Mouse (Mus musculus): ENCODE results near the gene Dlx6. TPM values are rescaled to one million over a fixed set of nuclear protein-coding genes. Genes with fewer than 3 reads are reported as not detected.
A peak's percentile ranks its signal among the peaks of the same experiment; 100 is the strongest.

Gene Dlx6
- polyA plus RNA-seq, 1 experiment from 2014 or later, result 4.4 TPM

DNA sequence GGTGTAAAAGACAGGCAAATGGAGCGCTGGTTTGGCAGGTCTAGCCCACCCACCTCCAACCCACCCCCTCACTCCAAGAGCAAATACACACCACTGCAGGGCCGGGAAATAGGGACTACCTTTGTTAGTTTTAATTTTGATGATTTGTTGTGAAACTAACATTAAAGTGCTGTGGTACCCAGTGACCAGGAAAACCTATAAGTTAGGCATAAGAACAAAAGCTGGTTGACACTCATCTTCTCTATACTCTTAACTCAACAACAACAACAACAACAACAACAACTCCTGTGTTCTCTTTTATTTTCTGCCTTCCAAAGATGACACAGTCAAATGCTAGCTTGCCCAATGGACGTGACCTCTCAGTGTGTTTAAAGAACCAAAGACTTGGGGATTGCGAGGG, 6.3 kb upstream of the Dlx6 start:
- peaks cover 61% of the 10 kb centered on the region for H3K27me3 ChIP-seq (replicated peaks; ENCODE audit: control insufficient read depth, insufficient read depth, low read length)
- WGBS, result under 1% methylated on average over 4 of the region's 4 CpGs
- peak overlapping the region; percentile 85 for H3K27ac ChIP-seq (ENCODE audit: low read depth, low read length)
- H3K4me2 ChIP-seq (ENCODE audit: low read length), result peak overlapping the region; percentile 65
- H3K36me3 ChIP-seq (ENCODE audit: control insufficient read depth, insufficient read depth, low read length), result no peaks in the 10 kb centered on the region
- H3K4me3 ChIP-seq (ENCODE audit: low read depth, low read length), result peak overlapping the region; percentile 32
- no peaks in the 10 kb centered on the region for H3K9me3 ChIP-seq (replicated peaks; ENCODE audit: control insufficient read depth, low read length)
- H3K4me1 ChIP-seq (ENCODE audit: control insufficient read depth, insufficient read depth, low read length), result no peaks in the 10 kb centered on the region; the same call in 1 of the 2 replicates
- H3K9ac ChIP-seq (ENCODE audit: low read length), result peak overlapping the region; percentile 68
- no peak for ATAC-seq
- no peak for DNase-seq (ENCODE audit: low spot score)

- peak overlapping the region; percentile 97 for H3K27ac ChIP-seq (ENCODE audit: low read depth, low read length)
- no peaks in the 10 kb centered on the region for H3K36me3 ChIP-seq (ENCODE audit: control insufficient read depth, insufficient read depth, low read length)
- H3K9ac ChIP-seq (ENCODE audit: low read length), result peak overlapping the region; percentile 74
- H3K9me3 ChIP-seq (replicated peaks; ENCODE audit: control insufficient read depth, low read length), result no peaks in the 10 kb centered on the region
- 13% methylated on average over 2 of the region's 2 CpGs for WGBS
- peaks cover 59% of the 10 kb centered on the region for H3K27me3 ChIP-seq (replicated peaks; ENCODE audit: control insufficient read depth, insufficient read depth, low read length)
- H3K4me3 ChIP-seq (ENCODE audit: low read depth, low read length), result peak overlapping the region; percentile 38
- no peak for DNase-seq (ENCODE audit: low spot score)
- no peak for ATAC-seq
- no peaks in the 10 kb centered on the region; the same call in 1 of the 2 replicates for H3K4me1 ChIP-seq (ENCODE audit: control insufficient read depth, insufficient read depth, low read length)
- H3K4me2 ChIP-seq (ENCODE audit: low read length), result peak overlapping the region; percentile 65
Observed at GRCm38 (mm10) chr6:6857766-6858165, 5.4 kb upstream of the Dlx6 start.

DNA sequence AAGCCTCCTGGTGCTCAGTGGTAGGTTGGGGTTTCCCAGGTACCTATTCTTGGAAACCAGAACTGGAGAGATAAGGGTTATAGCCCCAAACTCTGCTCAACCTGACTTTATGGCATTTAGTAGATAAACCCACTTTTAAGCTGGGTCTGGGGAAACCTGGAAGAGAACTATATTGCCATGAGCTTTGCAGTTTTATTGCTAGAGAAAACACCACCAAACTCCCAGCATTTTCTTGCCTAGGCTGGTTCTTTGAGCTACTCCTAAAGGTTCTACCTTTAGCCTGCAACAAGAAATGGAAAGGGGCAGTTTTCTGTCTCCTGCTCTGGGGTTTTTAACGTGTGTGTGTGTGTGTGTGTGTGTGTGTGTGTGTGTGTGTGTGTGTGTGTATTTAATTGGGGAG, 4.6 kb upstream of the Dlx6 start:
- Histone ChIP-seq H3K27me3 (replicated peaks; ENCODE audit: control insufficient read depth, insufficient read depth, low read length) (peaks cover 56% of the 10 kb centered on the region), H3K9me3 (replicated peaks; ENCODE audit: control insufficient read depth, low read length) (no peaks in the 10 kb centered on the region), H3K4me3 (ENCODE audit: low read depth, low read length) (peak overlapping the region; percentile 38), H3K9ac (ENCODE audit: low read length) (peak overlapping the region; percentile 74), H3K4me1 (ENCODE audit: control insufficient read depth, insufficient read depth, low read length) (no peaks in the 10 kb centered on the region; the same call in 1 of the 2 replicates), H3K4me2 (ENCODE audit: low read length) (peak overlapping the region; percentile 65), H3K27ac (ENCODE audit: low read depth, low read length) (peak overlapping the region; percentile 97), H3K36me3 (ENCODE audit: control insufficient read depth, insufficient read depth, low read length) (no peaks in the 10 kb centered on the region)
- WGBS, result 0% methylated on average over 1 of the region's 1 CpGs
- no peak for ATAC-seq
- no peak for DNase-seq (ENCODE audit: low spot score)

GRCm38 (mm10) chr6:6859111-6859949, 3.8 kb upstream of the Dlx6 start:
- peak overlapping the region; percentile 97 for H3K27ac ChIP-seq (ENCODE audit: low read depth, low read length)
- WGBS, result 2% methylated on average over 19 of the region's 19 CpGs
- ATAC-seq (no peak), DNase-seq (ENCODE audit: low spot score) (no peak)
- peak overlapping the region; percentile 74 for H3K9ac ChIP-seq (ENCODE audit: low read length)
- peak overlapping the region; percentile 65 for H3K4me2 ChIP-seq (ENCODE audit: low read length)
- H3K4me3 ChIP-seq (ENCODE audit: low read depth, low read length), result peak overlapping the region; percentile 38
- no peaks in the 10 kb centered on the region for H3K9me3 ChIP-seq (replicated peaks; ENCODE audit: control insufficient read depth, low read length)
- H3K4me1 ChIP-seq (ENCODE audit: control insufficient read depth, insufficient read depth, low read length), result no peaks in the 10 kb centered on the region; the same call in 1 of the 2 replicates
- H3K36me3 ChIP-seq (ENCODE audit: control insufficient read depth, insufficient read depth, low read length), result no peaks in the 10 kb centered on the region
- H3K27me3 ChIP-seq (replicated peaks; ENCODE audit: control insufficient read depth, insufficient read depth, low read length), result peaks cover 55% of the 10 kb centered on the region

DNA sequence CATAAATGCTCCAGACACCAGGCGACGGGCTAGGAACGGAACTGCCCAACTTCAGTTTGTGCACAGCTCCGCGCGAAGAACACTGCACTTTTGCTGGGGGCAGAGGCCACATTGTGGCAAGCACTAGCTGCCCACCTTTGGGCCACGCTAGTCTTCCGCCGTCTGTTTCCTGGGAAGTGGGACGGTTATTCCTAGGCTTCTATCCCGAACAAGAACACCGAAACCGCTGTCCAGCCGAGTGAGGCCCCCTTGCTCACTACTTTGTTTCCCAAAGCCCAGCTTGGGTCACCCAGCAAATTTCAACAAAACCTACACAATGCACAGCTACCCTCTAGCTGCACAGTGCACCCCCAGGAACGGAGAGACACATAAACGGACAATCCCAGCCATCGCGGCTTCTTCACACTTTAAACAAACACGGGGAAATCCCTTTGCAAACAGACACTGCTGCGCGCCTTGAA, 3.2 kb upstream of the Dlx6 start:
- WGBS, result under 1% methylated on average over 21 of the region's 21 CpGs
- Histone ChIP-seq H3K9ac (ENCODE audit: low read length) (peak overlapping the region; percentile 74), H3K36me3 (ENCODE audit: control insufficient read depth, insufficient read depth, low read length) (no peaks in the 10 kb centered on the region), H3K27ac (ENCODE audit: low read depth, low read length) (peak overlapping the region; percentile 97), H3K4me3 (ENCODE audit: low read depth, low read length) (peak overlapping the region; percentile 38), H3K4me2 (ENCODE audit: low read length) (peak overlapping the region; percentile 65), H3K9me3 (replicated peaks; ENCODE audit: control insufficient read depth, low read length) (no peaks in the 10 kb centered on the region), H3K4me1 (ENCODE audit: control insufficient read depth, insufficient read depth, low read length) (no peaks in the 10 kb centered on the region; the same call in 1 of the 2 replicates), H3K27me3 (replicated peaks; ENCODE audit: control insufficient read depth, insufficient read depth, low read length) (peaks cover 49% of the 10 kb centered on the region)
- no peak for DNase-seq (ENCODE audit: low spot score)
- no peak for ATAC-seq

DNA sequence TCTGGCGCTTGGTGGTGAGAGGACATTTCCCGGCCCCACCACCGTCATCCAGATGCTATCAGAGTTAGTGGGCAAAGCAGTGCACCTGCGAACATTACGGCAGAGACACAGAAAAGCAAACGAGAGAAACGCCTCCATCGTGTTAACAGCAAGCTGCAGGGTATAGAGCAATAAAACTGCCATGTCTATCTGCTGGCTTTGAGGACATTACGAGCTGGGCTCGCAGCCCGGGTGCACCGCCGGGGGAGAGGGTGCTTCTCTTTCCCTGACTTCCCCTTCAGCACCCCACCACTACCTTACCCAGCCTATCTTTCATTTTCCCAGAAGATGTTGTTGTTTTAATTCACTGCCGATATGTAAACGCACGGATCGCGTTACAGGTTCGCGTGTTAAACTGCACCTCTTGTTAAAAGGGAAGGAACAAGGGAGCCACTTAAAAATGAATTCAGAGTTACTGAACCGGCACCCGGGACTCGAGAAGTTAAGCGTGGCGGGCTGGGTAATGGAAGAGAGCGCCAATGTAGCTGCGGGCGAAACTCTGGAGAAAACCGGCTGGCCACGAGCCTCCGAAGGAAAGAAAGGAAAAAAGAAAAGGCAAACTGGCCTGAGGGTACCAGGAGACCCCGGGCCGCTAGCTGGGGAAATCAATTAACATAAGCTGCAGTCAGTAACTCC, 2.6 kb upstream of the Dlx6 start:
- ATAC-seq (no peak), DNase-seq (ENCODE audit: low spot score) (no peak)
- Histone ChIP-seq H3K27me3 (replicated peaks; ENCODE audit: control insufficient read depth, insufficient read depth, low read length) (peaks cover 48% of the 10 kb centered on the region), H3K4me3 (ENCODE audit: low read depth, low read length) (peak overlapping the region; percentile 38), H3K36me3 (ENCODE audit: control insufficient read depth, insufficient read depth, low read length) (no peaks in the 10 kb centered on the region), H3K9ac (ENCODE audit: low read length) (peak overlapping the region; percentile 74), H3K27ac (ENCODE audit: low read depth, low read length) (peak overlapping the region; percentile 97), H3K4me2 (ENCODE audit: low read length) (peak overlapping the region; percentile 65), H3K4me1 (ENCODE audit: control insufficient read depth, insufficient read depth, low read length) (no peaks in the 10 kb centered on the region; the same call in 1 of the 2 replicates), H3K9me3 (replicated peaks; ENCODE audit: control insufficient read depth, low read length) (no peaks in the 10 kb centered on the region)
- WGBS, result under 1% methylated on average over 33 of the region's 33 CpGs

- 1% methylated on average over 21 of the region's 21 CpGs for WGBS
- H3K4me1 ChIP-seq (ENCODE audit: control insufficient read depth, insufficient read depth, low read length), result no peaks in the 10 kb centered on the region; the same call in 1 of the 2 replicates
- H3K27ac ChIP-seq (ENCODE audit: low read depth, low read length), result peak overlapping the region; percentile 97
- no peaks in the 10 kb centered on the region for H3K9me3 ChIP-seq (replicated peaks; ENCODE audit: control insufficient read depth, low read length)
- H3K36me3 ChIP-seq (ENCODE audit: control insufficient read depth, insufficient read depth, low read length), result no peaks in the 10 kb centered on the region
- peak overlapping the region; percentile 74 for H3K9ac ChIP-seq (ENCODE audit: low read length)
- H3K27me3 ChIP-seq (replicated peaks; ENCODE audit: control insufficient read depth, insufficient read depth, low read length), result peaks cover 47% of the 10 kb centered on the region
- peak overlapping the region; percentile 65 for H3K4me2 ChIP-seq (ENCODE audit: low read length)
- DNase-seq (ENCODE audit: low spot score), result no peak
- peak overlapping the region; percentile 38 for H3K4me3 ChIP-seq (ENCODE audit: low read depth, low read length)
- peak; percentile 27; the same call in 1 of the 2 replicates for ATAC-seq
Observed at GRCm38 (mm10) chr6:6861086-6861797, 1.9 kb upstream of the Dlx6 start.

- Histone ChIP-seq H3K4me3 (ENCODE audit: low read depth, low read length) (peak overlapping the region; percentile 50), H3K27ac (ENCODE audit: low read depth, low read length) (peak overlapping the region; percentile 98), H3K4me1 (ENCODE audit: control insufficient read depth, insufficient read depth, low read length) (no peaks in the 10 kb centered on the region; the same call in 1 of the 2 replicates), H3K4me2 (ENCODE audit: low read length) (peak overlapping the region; percentile 65), H3K9me3 (replicated peaks; ENCODE audit: control insufficient read depth, low read length) (no peaks in the 10 kb centered on the region), H3K27me3 (replicated peaks; ENCODE audit: control insufficient read depth, insufficient read depth, low read length) (peaks cover 50% of the 10 kb centered on the region), H3K9ac (ENCODE audit: low read length) (peak overlapping the region; percentile 86), H3K36me3 (ENCODE audit: control insufficient read depth, insufficient read depth, low read length) (no peaks in the 10 kb centered on the region)
- peak; percentile 33 for ATAC-seq
- WGBS, result 2% methylated on average over 11 of the region's 11 CpGs
- peak; percentile 79 for DNase-seq (ENCODE audit: low spot score)
Observed at GRCm38 (mm10) chr6:6861798-6862428, 1.2 kb upstream of the Dlx6 start.
